Mouse (Mus musculus): ENCODE results near the gene Gm12830.

- TF ChIP-seq EP300 (IDR thresholded peaks at IDR 0.05; ENCODE audit: insufficient read depth, low read depth, low read length) (no peak), POLR2A (IDR thresholded peaks at IDR 0.05; ENCODE audit: insufficient read depth, low read length) (no peak), CTCF (IDR thresholded peaks at IDR 0.05; ENCODE audit: low read depth, low read length) (no peak)
Measured at GRCm38 (mm10) chr4:114846723-114847122, 25.2 kb downstream of the Gm12830 start.

Data from ES-Bruce4 (cell line).